Mouse (Mus musculus) fibroblast of lung, adult 2 months (primary cell): ENCODE measurements around the gene Catsper4.
"Not testable (repeated sequence)": the region's sequence is repeated elsewhere in the genome, so short reads cannot be mapped to it uniquely, and the experiment has no call there.

Experiments used
- DNase-seq: peaks from one replicate; pipeline ENCODE4 v3.0.0-alpha.2; 2011; ENCODE audit warnings: low read depth

Catsper4 gene

GRCm38 (mm10) chr4:134227194-134227593 lies at the start of gene Catsper4:
Gene Catsper4 (minus strand): TSS chr4:134227383.
- no peak for DNase-seq

- no peak for DNase-seq
These were observed 46.5 kb upstream of the Catsper4 start for GRCm38 (mm10) chr4:134273417-134274345.

- no peak for DNase-seq
These were observed 45.7 kb upstream of the Catsper4 start for GRCm38 (mm10) chr4:134272731-134273416.

GRCm38 (mm10) chr4:134271979-134272378 lies 44.8 kb upstream of the Catsper4 start:
- no peak for DNase-seq

- DNase-seq, result not testable (repeated sequence)
These were observed 42.4 kb upstream of the Catsper4 start for GRCm38 (mm10) chr4:134269622-134270021.

- no peak for DNase-seq
These were observed 41.0 kb upstream of the Catsper4 start for GRCm38 (mm10) chr4:134268102-134268655.

- DNase-seq, result no peak
These were observed 38.8 kb upstream of the Catsper4 start for GRCm38 (mm10) chr4:134265860-134266585.

GRCm38 (mm10) chr4:134263191-134263590 lies 36.0 kb upstream of the Catsper4 start:
- DNase-seq, result no peak

GRCm38 (mm10) chr4:134258354-134258753 lies 31.2 kb upstream of the Catsper4 start:
- DNase-seq, result no peak

GRCm38 (mm10) chr4:134257198-134258009 lies 30.2 kb upstream of the Catsper4 start:
- no peak for DNase-seq

GRCm38 (mm10) chr4:134256407-134257197 lies 29.4 kb upstream of the Catsper4 start:
- no peak for DNase-seq

- DNase-seq, result no peak
These were observed 28.7 kb upstream of the Catsper4 start for GRCm38 (mm10) chr4:134255854-134256253.

- no peak for DNase-seq
These were observed 27.7 kb upstream of the Catsper4 start for GRCm38 (mm10) chr4:134254835-134255234.

- DNase-seq, result no peak
These were observed 26.6 kb upstream of the Catsper4 start, which contains the start of gene Grrp1 for GRCm38 (mm10) chr4:134253722-134254324. Gene Grrp1 (minus strand): TSS chr4:134254106.

- DNase-seq, result no peak
These were observed 25.9 kb upstream of the Catsper4 start for GRCm38 (mm10) chr4:134252911-134253721.

GRCm38 (mm10) chr4:134252131-134252910 lies 25.1 kb upstream of the Catsper4 start:
- no peak for DNase-seq

- DNase-seq, result no peak
These were observed 24.3 kb upstream of the Catsper4 start for GRCm38 (mm10) chr4:134251241-134252130.
